Mouse (Mus musculus) embryo, embryonic 10.5 days (tissue): ENCODE measurements around the gene Zfp936.
"Not testable (repeated sequence)": the region's sequence is repeated elsewhere in the genome, so short reads cannot be mapped to it uniquely, and the experiment has no call there.

Experiments
- DNase-seq: peaks from one replicate; pipeline ENCODE4 v3.0.0-alpha.2; 2015; ENCODE audit warnings: low spot score

The Zfp936 gene

GRCm38 (mm10) chr7:43113929-43114328 is at the start of gene Zfp936:
TSS of gene Zfp936 (plus strand) at chr7:43114229.
- DNase-seq = not testable (repeated sequence)

GRCm38 (mm10) chr7:43077831-43078230 is 36.2 kb upstream of the Zfp936 start:
- DNase-seq = no peak

- not testable (repeated sequence) for DNase-seq
These were observed 14.7 kb downstream of the Zfp936 start for GRCm38 (mm10) chr7:43128691-43129090.

DNA sequence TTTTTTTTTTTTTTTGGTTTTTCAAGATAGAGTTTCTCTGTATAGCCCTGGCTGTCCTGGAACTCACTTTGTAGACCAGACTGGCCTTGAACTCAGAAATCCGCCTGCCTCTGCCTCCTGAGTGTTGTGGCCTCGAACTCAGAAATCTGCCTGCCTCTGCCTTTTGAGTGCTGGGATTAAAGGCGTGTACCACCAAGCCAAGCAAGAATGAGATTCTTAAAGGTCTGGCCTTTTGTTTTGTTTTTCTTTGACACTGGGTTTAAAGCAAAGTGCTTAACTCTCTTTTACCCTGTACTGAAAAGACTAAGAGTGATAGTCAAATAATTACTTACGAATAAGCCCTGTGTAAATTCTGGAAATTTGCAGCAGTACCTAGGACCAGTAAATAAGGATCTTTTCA is 50.1 kb downstream of the Zfp936 start:
- DNase-seq = not testable (repeated sequence)

- not testable (repeated sequence) for DNase-seq
These were observed 53.1 kb downstream of the Zfp936 start for GRCm38 (mm10) chr7:43167101-43167500.

DNA sequence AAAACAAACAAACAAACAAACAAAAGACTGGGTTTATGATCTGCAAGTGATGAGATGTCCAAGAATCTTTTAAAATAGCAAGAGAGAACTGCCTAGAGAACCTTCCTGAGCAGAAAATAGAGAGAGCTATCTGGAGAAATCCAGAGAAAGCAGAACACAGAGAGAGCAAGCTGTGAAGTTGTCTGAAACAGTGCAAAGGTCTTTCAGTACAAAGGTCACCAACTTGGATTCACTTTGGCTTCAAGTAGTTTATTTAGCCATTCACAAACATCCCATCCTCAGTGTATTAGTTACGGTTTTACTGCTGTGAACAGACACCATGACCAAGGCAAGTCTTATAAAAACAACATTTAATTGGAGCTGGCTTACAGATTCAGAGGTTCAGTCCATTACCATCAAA is 53.8 kb downstream of the Zfp936 start:
- not testable (repeated sequence) for DNase-seq

GRCm38 (mm10) chr7:43168212-43168611 is 54.2 kb downstream of the Zfp936 start:
- not testable (repeated sequence) for DNase-seq

GRCm38 (mm10) chr7:43177003-43177702 is 63.1 kb downstream of the Zfp936 start:
- no peak for DNase-seq

DNA sequence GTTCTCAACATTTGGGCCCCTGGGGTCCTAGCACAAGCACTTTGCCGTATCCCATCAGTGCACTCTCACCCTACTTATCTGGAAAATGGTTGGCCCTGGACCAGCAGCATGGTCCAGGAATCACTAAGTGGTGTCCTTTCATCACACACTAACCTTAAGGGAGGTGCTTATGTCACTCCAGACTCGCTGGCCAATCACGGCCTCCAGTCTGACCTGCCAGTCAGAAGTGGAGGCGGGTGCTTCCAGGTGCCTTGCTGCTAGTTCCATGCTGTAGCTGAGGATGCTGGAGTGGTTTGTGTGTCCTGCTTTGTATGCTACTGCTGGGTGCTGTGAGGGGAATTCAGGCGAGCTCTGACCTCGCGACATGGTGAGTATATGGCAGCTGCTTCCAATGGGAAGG is 99.8 kb downstream of the Zfp936 start:
- not testable (repeated sequence) for DNase-seq
